Mouse (Mus musculus): ENCODE results near the gene Pten. TPM values are rescaled to one million over a fixed set of nuclear protein-coding genes. Genes with fewer than 3 reads are reported as not detected.

Gene Pten
- polyA plus RNA-seq, 1 experiment from 2014 or later = 13.2 TPM

DNA sequence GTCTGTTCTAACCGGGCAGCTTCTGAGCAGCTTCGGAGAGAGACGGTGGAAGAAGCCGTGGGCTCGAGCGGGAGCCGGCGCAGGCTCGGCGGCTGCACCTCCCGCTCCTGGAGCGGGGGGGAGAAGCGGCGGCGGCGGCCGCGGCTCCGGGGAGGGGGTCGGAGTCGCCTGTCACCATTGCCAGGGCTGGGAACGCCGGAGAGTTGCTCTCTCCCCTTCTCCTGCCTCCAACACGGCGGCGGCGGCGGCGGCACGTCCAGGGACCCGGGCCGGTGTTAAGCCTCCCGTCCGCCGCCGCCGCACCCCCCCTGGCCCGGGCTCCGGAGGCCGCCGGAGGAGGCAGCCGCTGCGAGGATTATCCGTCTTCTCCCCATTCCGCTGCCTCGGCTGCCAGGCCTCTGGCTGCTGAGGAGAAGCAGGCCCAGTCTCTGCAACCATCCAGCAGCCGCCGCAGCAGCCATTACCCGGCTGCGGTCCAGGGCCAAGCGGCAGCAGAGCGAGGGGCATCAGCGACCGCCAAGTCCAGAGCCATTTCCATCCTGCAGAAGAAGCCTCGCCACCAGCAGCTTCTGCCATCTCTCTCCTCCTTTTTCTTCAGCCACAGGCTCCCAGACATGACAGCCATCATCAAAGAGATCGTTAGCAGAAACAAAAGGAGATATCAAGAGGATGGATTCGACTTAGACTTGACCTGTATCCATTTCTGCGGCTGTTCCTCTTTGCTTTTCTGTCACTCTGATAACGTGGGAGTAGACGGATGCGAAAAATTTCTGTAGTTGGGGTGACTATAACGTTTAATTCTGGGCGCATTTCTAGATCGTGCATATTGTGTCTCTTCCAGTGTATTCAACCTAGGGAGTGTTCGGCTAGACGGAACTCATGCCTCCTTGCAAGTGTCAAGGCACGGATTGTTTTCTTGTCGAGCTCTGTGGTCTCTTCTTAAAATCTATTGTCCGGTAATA is 815 bp downstream of the Pten start:
- no peaks in the 10 kb centered on the region for H3K27me3 ChIP-seq (replicated peaks; ENCODE audit: control insufficient read depth, insufficient read depth, low read length)
- ATAC-seq = 0 out of 2 replicates have a peak, but pooled peaks have one; percentile 1
- H3K4me2 ChIP-seq (replicated peaks; ENCODE audit: low read depth) = peak overlapping the region; percentile 90
- no peaks in the 10 kb centered on the region for H3K36me3 ChIP-seq (ENCODE audit: control insufficient read depth, insufficient read depth)
- H3K27ac ChIP-seq (ENCODE audit: low read depth, low read length) = peak overlapping the region; percentile 99
- TF ChIP-seq CTCF (IDR thresholded peaks at IDR 0.05; ENCODE audit: low read depth) = no peak
- no peaks in the 10 kb centered on the region for H3K4me1 ChIP-seq (replicated peaks; ENCODE audit: control insufficient read depth, insufficient read depth, low read length)
- H3K9ac ChIP-seq (ENCODE audit: low read depth, low read length) = peak overlapping the region; percentile 97
- under 1% methylated on average over 58 of the region's 69 CpGs for WGBS
- H3K4me3 ChIP-seq (ENCODE audit: low read depth, low read length) = peak overlapping the region; percentile 96
- H3K9me3 ChIP-seq (ENCODE audit: control insufficient read depth) = no peaks in the 10 kb centered on the region

DNA sequence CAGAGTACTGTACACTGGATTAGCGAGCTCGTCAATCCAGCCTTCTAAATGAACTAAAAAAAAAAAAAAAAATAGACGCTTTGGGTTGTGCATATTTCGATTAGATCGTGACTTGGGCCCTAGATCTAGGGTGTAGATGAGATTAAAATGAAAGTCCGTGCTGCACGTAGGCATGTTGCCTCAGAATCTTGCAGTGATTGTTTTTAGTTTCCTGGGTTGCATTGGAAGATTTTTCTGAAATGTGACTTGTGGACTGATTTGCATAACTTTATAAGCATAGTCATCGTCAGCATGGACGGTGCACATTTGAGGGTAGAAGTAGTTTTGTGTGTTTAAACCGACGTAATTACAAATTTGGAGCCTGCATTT is 1.5 kb downstream of the Pten start:
- Histone ChIP-seq H3K27me3 (replicated peaks; ENCODE audit: control insufficient read depth, insufficient read depth, low read length) (no peaks in the 10 kb centered on the region), H3K27ac (ENCODE audit: low read depth, low read length) (peak overlapping the region; percentile 99; the same call in 1 of the 2 replicates), H3K9ac (ENCODE audit: low read depth, low read length) (peak overlapping the region; percentile 97), H3K9me3 (ENCODE audit: control insufficient read depth) (no peaks in the 10 kb centered on the region), H3K4me3 (ENCODE audit: low read depth, low read length) (peak overlapping the region; percentile 96), H3K36me3 (ENCODE audit: control insufficient read depth, insufficient read depth) (no peaks in the 10 kb centered on the region), H3K4me2 (replicated peaks; ENCODE audit: low read depth) (peak overlapping the region; percentile 90), H3K4me1 (replicated peaks; ENCODE audit: control insufficient read depth, insufficient read depth, low read length) (0 out of 2 replicates have a peak, but pooled peaks cover 2% of the 10 kb centered on the region)
- WGBS = under 1% methylated on average over 11 of the region's 11 CpGs
- ATAC-seq = no peak
- no peak for TF ChIP-seq CTCF (IDR thresholded peaks at IDR 0.05; ENCODE audit: low read depth)

DNA sequence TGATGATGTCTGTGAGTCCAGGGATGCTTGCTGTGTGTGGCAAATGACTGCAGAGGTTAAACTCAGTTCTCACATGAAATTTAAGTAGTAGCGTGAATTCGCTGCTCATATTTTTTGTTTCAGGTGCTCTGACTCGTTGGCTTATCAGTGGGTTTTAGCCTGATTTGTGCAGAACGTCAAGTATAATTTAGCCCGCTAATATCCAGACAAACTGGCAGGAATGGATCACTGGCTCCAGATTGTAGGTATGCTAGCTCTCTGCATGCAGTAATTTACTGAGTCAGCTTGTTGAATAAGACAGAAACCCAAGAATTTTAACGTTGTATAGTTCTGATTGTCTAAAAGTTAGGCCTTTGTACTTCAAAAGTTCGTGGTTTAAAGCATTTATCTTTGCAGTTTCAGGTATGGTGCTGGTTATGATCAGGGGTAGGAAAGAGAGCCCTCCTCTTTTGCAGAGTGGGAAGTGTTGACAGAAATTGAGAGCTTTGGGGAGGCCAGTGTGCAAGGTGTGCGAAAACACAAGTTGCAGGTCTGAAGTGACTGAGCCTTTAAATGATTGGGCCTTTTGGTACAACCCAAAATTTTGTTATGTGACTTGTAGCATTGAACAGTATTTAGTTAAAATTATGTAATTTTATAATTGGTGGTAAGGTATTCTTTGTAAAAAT is 2.2 kb downstream of the Pten start:
- Histone ChIP-seq H3K9me3 (ENCODE audit: control insufficient read depth) (no peaks in the 10 kb centered on the region), H3K27me3 (replicated peaks; ENCODE audit: control insufficient read depth, insufficient read depth, low read length) (no peaks in the 10 kb centered on the region), H3K4me2 (replicated peaks; ENCODE audit: low read depth) (peak overlapping the region; percentile 90), H3K36me3 (ENCODE audit: control insufficient read depth, insufficient read depth) (no peaks in the 10 kb centered on the region), H3K9ac (ENCODE audit: low read depth, low read length) (peak overlapping the region; percentile 97), H3K27ac (ENCODE audit: low read depth, low read length) (no peak overlapping the region), H3K4me1 (replicated peaks; ENCODE audit: control insufficient read depth, insufficient read depth, low read length) (peaks cover 8% of the 10 kb centered on the region; the same call in 1 of the 2 replicates), H3K4me3 (ENCODE audit: low read depth, low read length) (peak overlapping the region; percentile 96)
- WGBS = 3% methylated on average over 8 of the region's 8 CpGs
- no peak for TF ChIP-seq CTCF (IDR thresholded peaks at IDR 0.05; ENCODE audit: low read depth)
- ATAC-seq = no peak

DNA sequence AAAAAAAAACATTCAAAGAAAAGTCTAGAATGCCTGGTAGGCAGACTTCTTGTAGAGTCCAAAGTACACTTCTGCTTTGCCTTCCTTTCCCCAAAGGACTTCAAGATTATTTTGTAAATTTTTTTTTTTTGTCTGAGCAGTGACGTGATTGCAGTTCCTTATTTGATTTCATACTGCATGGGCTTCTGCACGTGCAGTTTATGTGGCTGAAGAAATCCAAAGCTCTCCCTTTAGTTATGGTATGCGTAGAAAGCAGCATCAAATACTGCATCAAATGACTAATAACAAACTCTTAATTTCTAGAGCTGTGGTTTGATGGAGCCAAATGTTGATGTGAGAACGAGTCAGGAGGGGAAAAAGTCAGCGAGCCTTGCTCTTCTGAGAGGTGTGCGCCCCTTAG is 3.2 kb downstream of the Pten start:
- no peak overlapping the region for H3K27ac ChIP-seq (ENCODE audit: low read depth, low read length)
- WGBS = 14% methylated on average over 6 of the region's 6 CpGs

DNA sequence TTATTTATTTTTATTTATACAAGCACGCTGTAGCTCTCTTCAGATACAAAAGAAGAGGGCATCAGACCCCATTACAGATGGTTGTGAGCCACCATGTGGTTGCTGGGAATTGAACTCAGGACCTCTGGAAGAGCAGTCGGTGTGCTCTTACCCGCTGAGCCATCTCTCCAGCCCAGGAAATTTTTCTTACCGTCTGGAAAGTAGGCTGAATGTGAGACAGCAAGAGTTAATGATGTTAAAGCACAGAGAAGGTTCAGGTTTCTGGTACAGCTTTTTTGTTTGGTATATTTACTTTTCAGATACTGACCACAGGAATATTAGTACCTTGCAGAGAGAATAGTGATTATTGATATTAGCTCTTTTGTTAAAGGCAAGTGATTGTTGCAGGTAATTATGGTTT is 3.9 kb downstream of the Pten start:
- ATAC-seq = no peak
- Histone ChIP-seq H3K9ac (ENCODE audit: low read depth, low read length) (no peak overlapping the region), H3K4me1 (replicated peaks; ENCODE audit: control insufficient read depth, insufficient read depth, low read length) (peaks cover 8% of the 10 kb centered on the region; the same call in 1 of the 2 replicates), H3K4me2 (replicated peaks; ENCODE audit: low read depth) (peak overlapping the region; percentile 90), H3K27me3 (replicated peaks; ENCODE audit: control insufficient read depth, insufficient read depth, low read length) (no peaks in the 10 kb centered on the region), H3K27ac (ENCODE audit: low read depth, low read length) (no peak overlapping the region), H3K4me3 (ENCODE audit: low read depth, low read length) (peak overlapping the region; percentile 96; the same call in 1 of the 2 replicates), H3K36me3 (ENCODE audit: control insufficient read depth, insufficient read depth) (peaks cover 4% of the 10 kb centered on the region; the same call in 1 of the 2 replicates), H3K9me3 (ENCODE audit: control insufficient read depth) (no peaks in the 10 kb centered on the region)
- TF ChIP-seq CTCF (IDR thresholded peaks at IDR 0.05; ENCODE audit: low read depth) = no peak
- WGBS = 56% methylated on average over 4 of the region's 4 CpGs

More for the DNA sequence above, 3.2 kb downstream of the Pten start:
- no peaks in the 10 kb centered on the region for H3K27me3 ChIP-seq (replicated peaks; ENCODE audit: control insufficient read depth, insufficient read depth, low read length)
- peak overlapping the region; percentile 90 for H3K4me2 ChIP-seq (replicated peaks; ENCODE audit: low read depth)
- H3K4me1 ChIP-seq (replicated peaks; ENCODE audit: control insufficient read depth, insufficient read depth, low read length) = peaks cover 8% of the 10 kb centered on the region; the same call in 1 of the 2 replicates
- H3K9ac ChIP-seq (ENCODE audit: low read depth, low read length) = peak overlapping the region; percentile 23; the same call in 1 of the 2 replicates
- ATAC-seq = no peak
- peak overlapping the region; percentile 96 for H3K4me3 ChIP-seq (ENCODE audit: low read depth, low read length)
- H3K36me3 ChIP-seq (ENCODE audit: control insufficient read depth, insufficient read depth) = no peaks in the 10 kb centered on the region
- TF ChIP-seq CTCF (IDR thresholded peaks at IDR 0.05; ENCODE audit: low read depth) = no peak
- no peaks in the 10 kb centered on the region for H3K9me3 ChIP-seq (ENCODE audit: control insufficient read depth)

- H3K27me3 ChIP-seq (replicated peaks; ENCODE audit: control insufficient read depth, insufficient read depth, low read length) = no peaks in the 10 kb centered on the region
- H3K4me2 ChIP-seq (replicated peaks; ENCODE audit: low read depth) = peak overlapping the region; percentile 35; the same call in 1 of the 2 replicates
- 54% methylated on average over 4 of the region's 4 CpGs for whole genome bisulfite sequencing
- H3K9me3 ChIP-seq (ENCODE audit: control insufficient read depth) = no peaks in the 10 kb centered on the region
- no peak for TF ChIP-seq CTCF (IDR thresholded peaks at IDR 0.05; ENCODE audit: low read depth)
- H3K4me1 ChIP-seq (replicated peaks; ENCODE audit: control insufficient read depth, insufficient read depth, low read length) = peaks cover 8% of the 10 kb centered on the region; the same call in 1 of the 2 replicates
- no peak overlapping the region for H3K9ac ChIP-seq (ENCODE audit: low read depth, low read length)
- H3K36me3 ChIP-seq (ENCODE audit: control insufficient read depth, insufficient read depth) = peaks cover 4% of the 10 kb centered on the region; the same call in 1 of the 2 replicates
- no peak overlapping the region for H3K27ac ChIP-seq (ENCODE audit: low read depth, low read length)
- no peak for ATAC-seq
- no peak overlapping the region for H3K4me3 ChIP-seq (ENCODE audit: low read depth, low read length)
These were observed 5.2 kb downstream of the Pten start for GRCm38 (mm10) chr19:32762493-32762892.

Data from intestine, postnatal 0 days (tissue).